10 mouse cellular contexts compared by ENCODE assay signal in the genomic region with DNA sequence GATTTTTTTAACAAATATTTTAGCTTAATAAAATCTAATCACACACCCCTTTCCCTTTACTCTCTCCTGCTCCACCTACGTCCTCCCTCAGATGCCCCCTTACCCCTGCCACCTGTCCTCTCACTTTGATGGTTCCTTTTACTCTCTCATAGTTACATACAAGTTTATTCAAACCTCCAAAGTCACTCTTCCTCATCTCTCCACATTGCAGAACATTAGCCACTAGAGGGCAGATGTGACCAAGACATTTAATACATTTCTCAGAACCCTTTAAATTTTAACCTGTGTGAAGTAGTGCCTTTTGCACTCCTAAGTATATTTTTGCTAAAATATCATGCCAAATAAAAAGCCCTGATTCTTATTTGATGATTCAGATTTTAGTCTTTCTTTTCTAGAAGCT. TPM values are rescaled to one million over a fixed set of nuclear protein-coding genes. Genes with fewer than 3 reads are reported as not detected.
DNase-seq lines count a peak whose midpoint lies in the region; ATAC-seq and TF ChIP-seq lines count a peak whose summit lies in the region.
"Had no signal": no experiment of that assay in that cellular context is flagged by ENCODE, and none has a peak within 500 bp of the region (broad histone marks: within the 10 kb centered on the region; RNA-seq: fewer than 3 reads in every experiment).

No protein-coding gene starts in this region.

- no peaks in the 10 kb centered on the region for H3K4me1 ChIP-seq in heart, embryonic 10.5 days
- H3K4me1 ChIP-seq in embryonic facial prominence, embryonic 14.5 days (ENCODE audit: control insufficient read depth, insufficient read depth, low read length): no peaks in the 10 kb centered on the region
- no peaks in the 10 kb centered on the region for H3K4me1 ChIP-seq in small intestine, adult 2 months (ENCODE audit: control insufficient read depth, insufficient read depth, insufficient read length, low read length)
- H3K4me1 ChIP-seq: limb, embryonic 12.5 days had no signal

- no peaks in the 10 kb centered on the region for H3K9me3 ChIP-seq in heart, embryonic 10.5 days
- no peaks in the 10 kb centered on the region for H3K9me3 ChIP-seq in embryonic facial prominence, embryonic 14.5 days (ENCODE audit: control insufficient read depth, low read length)
- H3K9me3 ChIP-seq: limb, embryonic 12.5 days had no signal

- peak; percentile 21; the same call in 1 of the 2 replicates for TF ChIP-seq CTCF in small intestine, adult 2 months (IDR thresholded peaks at IDR 0.05; ENCODE audit: extremely low read depth, insufficient read length, insufficient replicate concordance, low read depth, low read length)

- WGBS in heart, embryonic 10.5 days: 42% methylated on average over 1 of the region's 1 CpGs
- WGBS in embryonic facial prominence, embryonic 14.5 days: 28% methylated on average over 1 of the region's 1 CpGs
- 18% methylated on average over 1 of the region's 1 CpGs for WGBS in small intestine, adult 2 months

- H3K4me2 ChIP-seq in embryonic facial prominence, embryonic 14.5 days (ENCODE audit: low read depth, low read length): no peak overlapping the region
- H3K4me2 ChIP-seq: limb, embryonic 12.5 days had no signal

- peak; percentile 22 for DNase-seq in heart, adult 8-10 months (ENCODE audit: low spot score)
- DNase-seq in heart, embryonic 10.5 days (ENCODE audit: low spot score): no peak
- peak; percentile 7 for DNase-seq in thymus, postnatal 0 days (ENCODE audit: low spot score)
- no peak for DNase-seq in thymus, postnatal 4 days
- peak; percentile 81 for DNase-seq in embryonic facial prominence, embryonic 14.5 days (ENCODE audit: low spot score)
- DNase-seq in left cerebral cortex, postnatal 25 days (ENCODE audit: low spot score in 2 of 2): peak; percentile 36 to 65
- no peak for DNase-seq in T-cell, adult 2 months (ENCODE audit: low spot score)

- no peaks in the 10 kb centered on the region for H3K27me3 ChIP-seq in heart, embryonic 10.5 days (ENCODE audit: insufficient read depth, poor library complexity, severe bottlenecking)
- H3K27me3 ChIP-seq in embryonic facial prominence, embryonic 14.5 days (replicated peaks; ENCODE audit: control insufficient read depth, insufficient read depth, low read length): no peaks in the 10 kb centered on the region
- no peaks in the 10 kb centered on the region for H3K27me3 ChIP-seq in small intestine, adult 2 months (ENCODE audit: control insufficient read depth, insufficient read depth, low read length)
- H3K27me3 ChIP-seq: limb, embryonic 12.5 days had no signal

- no peaks in the 10 kb centered on the region for H3K36me3 ChIP-seq in heart, embryonic 10.5 days
- H3K36me3 ChIP-seq in embryonic facial prominence, embryonic 14.5 days (ENCODE audit: control insufficient read depth, insufficient read depth, low read length): no peaks in the 10 kb centered on the region
- no peaks in the 10 kb centered on the region for H3K36me3 ChIP-seq in small intestine, adult 2 months (ENCODE audit: control insufficient read depth, insufficient read depth, low read length)
- H3K36me3 ChIP-seq: limb, embryonic 12.5 days had no signal

- H3K9ac ChIP-seq in embryonic facial prominence, embryonic 14.5 days (ENCODE audit: low read depth, low read length): no peak overlapping the region
- H3K9ac ChIP-seq: limb, embryonic 12.5 days had no signal

- intact Hi-C loops in left cerebral cortex, postnatal 25 days (cut with DNase I): loop anchor here (1.0 to 2.0 kb wide), 2 partner anchors 55 to 377 kb away; no protein-coding TSS in a partner anchor

- no peak overlapping the region for H3K4me3 ChIP-seq in heart, embryonic 10.5 days
- H3K4me3 ChIP-seq in embryonic facial prominence, embryonic 14.5 days (ENCODE audit: low read depth, low read length): no peak overlapping the region
- H3K4me3 ChIP-seq in small intestine, adult 2 months (ENCODE audit: low read depth, low read length): no peak overlapping the region
- H3K4me3 ChIP-seq: limb, embryonic 12.5 days had no signal

- ATAC-seq in embryonic facial prominence, embryonic 14.5 days (ENCODE audit: low read depth): no peak

- TF ChIP-seq POLR2A in small intestine, adult 2 months (IDR thresholded peaks at IDR 0.05; ENCODE audit: low read depth, low read length): no peak

- H3K27ac ChIP-seq in heart, embryonic 10.5 days: no peak overlapping the region
- H3K27ac ChIP-seq in embryonic facial prominence, embryonic 14.5 days (replicated peaks; ENCODE audit: low read depth, low read length): no peak overlapping the region
- H3K27ac ChIP-seq in small intestine, adult 2 months (ENCODE audit: insufficient read depth, low read depth, low read length): no peak overlapping the region
- H3K27ac ChIP-seq: limb, embryonic 12.5 days had no signal

RNA-seq across cellular contexts. Expression of gene Ifi44, which starts 33.5 kb away (rescaled TPM):
- under 1 TPM; 0.30 to 0.72 (median 0.54) TPM for total RNA-seq in heart, adult 8-10 months (2022)
- 0.11 TPM in 1 of 2 replicates, not detected in the other for polyA plus RNA-seq in heart, embryonic 10.5 days (2016; fragmentation: Nextera tagmentation; extraction: Ambion mirVana)
- 7.2 and 9.7 TPM in 2 replicates for polyA plus RNA-seq in thymus, postnatal 0 days (2015; fragmentation: Nextera tagmentation; extraction: Ambion mirVana)
- polyA plus RNA-seq in embryonic facial prominence, embryonic 14.5 days (2014; fragmentation: Nextera tagmentation; extraction: Ambion mirVana): 0.58 and 0.90 TPM in 2 replicates
- not detected for total RNA-seq in left cerebral cortex, postnatal 25 days (2021)
- polyA plus RNA-seq in small intestine, adult 2 months (2012; rRNA removed): 0.44 and 2.7 TPM in 2 replicates

RNA-seq across cellular contexts. Expression of gene Ifi44l, which starts 46.4 kb away (rescaled TPM):
- not detected for total RNA-seq in heart, adult 8-10 months (2022)
- polyA plus RNA-seq in heart, embryonic 10.5 days (2016; fragmentation: Nextera tagmentation; extraction: Ambion mirVana): not detected in 2 replicates
- not detected in 2 replicates for polyA plus RNA-seq in thymus, postnatal 0 days (2015; fragmentation: Nextera tagmentation; extraction: Ambion mirVana)
- polyA plus RNA-seq in embryonic facial prominence, embryonic 14.5 days (2014; fragmentation: Nextera tagmentation; extraction: Ambion mirVana): not detected in 2 replicates
- total RNA-seq in left cerebral cortex, postnatal 25 days (2021): not detected
- not detected in 2 replicates for polyA plus RNA-seq in small intestine, adult 2 months (2012; rRNA removed)
- total RNA-seq: adrenal gland, adult 18-20 months had no signal
- polyA plus RNA-seq: limb, embryonic 12.5 days had no signal

Comparison
In these comparisons a context has a peak if more than half of its experiments do, and no peak if none do; other contexts are left out.
1. DNase-seq: peak in heart, adult 8-10 months (single experiment), thymus, postnatal 0 days (single experiment), embryonic facial prominence, embryonic 14.5 days (single experiment) and left cerebral cortex, postnatal 25 days (2 of 2); none in heart, embryonic 10.5 days (single experiment), thymus, postnatal 4 days (single experiment) and T-cell, adult 2 months (single experiment).